Mouse (Mus musculus): Measurements from ENCODE around the gene Casz1.

- TF ChIP-seq CTCF (IDR thresholded peaks at IDR 0.05) (no peak), EP300 (IDR thresholded peaks at IDR 0.05) (no peak)
Observed at GRCm38 (mm10) chr4:148836391-148836790, 32.2 kb downstream of the Casz1 start.
